Mouse (Mus musculus): ENCODE measurements around the gene Dip2c. TPM values are rescaled to one million over a fixed set of nuclear protein-coding genes. Genes with fewer than 3 reads are reported as not detected.

The Dip2c gene
- polyA plus RNA-seq, 1 experiment from 2014 or later: 4.3 TPM

- H3K4me2 ChIP-seq (replicated peaks; ENCODE audit: low read depth, low read length): no peak overlapping the region
- no peak overlapping the region for H3K9ac ChIP-seq (replicated peaks; ENCODE audit: low read length)
- H3K4me3 ChIP-seq (ENCODE audit: low read length): no peak overlapping the region
- no peak overlapping the region for H3K27ac ChIP-seq (ENCODE audit: low read length)
- WGBS: 82% methylated on average over 16 of the region's 16 CpGs
- H3K4me1 ChIP-seq (ENCODE audit: insufficient read depth, low read length): no peaks in the 10 kb centered on the region
- peaks cover 73% of the 10 kb centered on the region for H3K36me3 ChIP-seq (ENCODE audit: insufficient read depth, low read length)
- ATAC-seq (ENCODE audit: low FRiP score, low TSS enrichment): no peak
- no peaks in the 10 kb centered on the region for H3K9me3 ChIP-seq (ENCODE audit: low read length)
- no peaks in the 10 kb centered on the region for H3K27me3 ChIP-seq (ENCODE audit: insufficient read depth, low read length)
Measured at GRCm38 (mm10) chr13:9689366-9689765, 413.0 kb downstream of the Dip2c start.

- Histone ChIP-seq H3K4me2 (replicated peaks; ENCODE audit: low read depth, low read length) (no peak overlapping the region), H3K4me3 (ENCODE audit: low read length) (no peak overlapping the region), H3K9me3 (ENCODE audit: low read length) (no peaks in the 10 kb centered on the region), H3K27me3 (ENCODE audit: insufficient read depth, low read length) (no peaks in the 10 kb centered on the region), H3K9ac (replicated peaks; ENCODE audit: low read length) (no peak overlapping the region), H3K27ac (ENCODE audit: low read length) (no peak overlapping the region), H3K4me1 (ENCODE audit: insufficient read depth, low read length) (no peaks in the 10 kb centered on the region), H3K36me3 (ENCODE audit: insufficient read depth, low read length) (peaks cover 73% of the 10 kb centered on the region)
- ATAC-seq (ENCODE audit: low FRiP score, low TSS enrichment): no peak
- 86% methylated on average over 3 of the region's 3 CpGs for WGBS
Measured at GRCm38 (mm10) chr13:9692876-9693275, 416.5 kb downstream of the Dip2c start.

GRCm38 (mm10) chr13:9694651-9695050 lies 418.3 kb downstream of the Dip2c start:
- H3K36me3 ChIP-seq (ENCODE audit: insufficient read depth, low read length): peaks cover 59% of the 10 kb centered on the region
- H3K4me2 ChIP-seq (replicated peaks; ENCODE audit: low read depth, low read length): no peak overlapping the region
- H3K27me3 ChIP-seq (ENCODE audit: insufficient read depth, low read length): no peaks in the 10 kb centered on the region
- ATAC-seq (ENCODE audit: low FRiP score, low TSS enrichment): no peak
- no peaks in the 10 kb centered on the region for H3K9me3 ChIP-seq (ENCODE audit: low read length)
- H3K27ac ChIP-seq (ENCODE audit: low read length): no peak overlapping the region
- WGBS: 92% methylated on average over 6 of the region's 6 CpGs
- no peak overlapping the region for H3K4me3 ChIP-seq (ENCODE audit: low read length)
- no peak overlapping the region for H3K9ac ChIP-seq (replicated peaks; ENCODE audit: low read length)
- no peaks in the 10 kb centered on the region for H3K4me1 ChIP-seq (ENCODE audit: insufficient read depth, low read length)

GRCm38 (mm10) chr13:9695403-9695802 lies 419.1 kb downstream of the Dip2c start:
- H3K9ac ChIP-seq (replicated peaks; ENCODE audit: low read length): no peak overlapping the region
- no peak for ATAC-seq (ENCODE audit: low FRiP score, low TSS enrichment)
- no peaks in the 10 kb centered on the region for H3K27me3 ChIP-seq (ENCODE audit: insufficient read depth, low read length)
- no peak overlapping the region for H3K27ac ChIP-seq (ENCODE audit: low read length)
- H3K9me3 ChIP-seq (ENCODE audit: low read length): no peaks in the 10 kb centered on the region
- H3K4me2 ChIP-seq (replicated peaks; ENCODE audit: low read depth, low read length): no peak overlapping the region
- no peaks in the 10 kb centered on the region for H3K4me1 ChIP-seq (ENCODE audit: insufficient read depth, low read length)
- H3K36me3 ChIP-seq (ENCODE audit: insufficient read depth, low read length): peaks cover 53% of the 10 kb centered on the region
- H3K4me3 ChIP-seq (ENCODE audit: low read length): no peak overlapping the region
- WGBS: 79% methylated on average over 4 of the region's 4 CpGs

- Histone ChIP-seq H3K4me2 (replicated peaks; ENCODE audit: low read depth, low read length) (no peak overlapping the region), H3K4me1 (ENCODE audit: insufficient read depth, low read length) (no peaks in the 10 kb centered on the region), H3K4me3 (ENCODE audit: low read length) (no peak overlapping the region), H3K27ac (ENCODE audit: low read length) (no peak overlapping the region), H3K9me3 (ENCODE audit: low read length) (no peaks in the 10 kb centered on the region), H3K9ac (replicated peaks; ENCODE audit: low read length) (no peak overlapping the region), H3K36me3 (ENCODE audit: insufficient read depth, low read length) (peaks cover 48% of the 10 kb centered on the region), H3K27me3 (ENCODE audit: insufficient read depth, low read length) (no peaks in the 10 kb centered on the region)
- ATAC-seq (ENCODE audit: low FRiP score, low TSS enrichment): no peak
Measured at GRCm38 (mm10) chr13:9695809-9696208, 419.5 kb downstream of the Dip2c start.

- Histone ChIP-seq H3K36me3 (ENCODE audit: insufficient read depth, low read length) (peaks cover 38% of the 10 kb centered on the region), H3K4me1 (ENCODE audit: insufficient read depth, low read length) (no peaks in the 10 kb centered on the region), H3K9me3 (ENCODE audit: low read length) (no peaks in the 10 kb centered on the region), H3K4me3 (ENCODE audit: low read length) (no peak overlapping the region), H3K9ac (replicated peaks; ENCODE audit: low read length) (no peak overlapping the region), H3K4me2 (replicated peaks; ENCODE audit: low read depth, low read length) (no peak overlapping the region), H3K27ac (ENCODE audit: low read length) (no peak overlapping the region), H3K27me3 (ENCODE audit: insufficient read depth, low read length) (no peaks in the 10 kb centered on the region)
- 97% methylated on average over 4 of the region's 4 CpGs for whole genome bisulfite sequencing
- ATAC-seq (ENCODE audit: low FRiP score, low TSS enrichment): no peak
Measured at GRCm38 (mm10) chr13:9697340-9697739, 421.0 kb downstream of the Dip2c start.

GRCm38 (mm10) chr13:9702615-9703235 lies 426.4 kb downstream of the Dip2c start:
- H3K27ac ChIP-seq (ENCODE audit: low read length): no peak overlapping the region
- H3K4me1 ChIP-seq (ENCODE audit: insufficient read depth, low read length): no peaks in the 10 kb centered on the region
- WGBS: 75% methylated on average over 12 of the region's 12 CpGs
- H3K9me3 ChIP-seq (ENCODE audit: low read length): no peaks in the 10 kb centered on the region
- no peak for ATAC-seq (ENCODE audit: low FRiP score, low TSS enrichment)
- H3K27me3 ChIP-seq (ENCODE audit: insufficient read depth, low read length): no peaks in the 10 kb centered on the region
- no peak overlapping the region for H3K9ac ChIP-seq (replicated peaks; ENCODE audit: low read length)
- H3K36me3 ChIP-seq (ENCODE audit: insufficient read depth, low read length): peaks cover 4% of the 10 kb centered on the region; the same call in 1 of the 2 replicates
- H3K4me3 ChIP-seq (ENCODE audit: low read length): no peak overlapping the region
- no peak overlapping the region for H3K4me2 ChIP-seq (replicated peaks; ENCODE audit: low read depth, low read length)

GRCm38 (mm10) chr13:9706720-9707119 lies 430.4 kb downstream of the Dip2c start:
- no peak for ATAC-seq (ENCODE audit: low FRiP score, low TSS enrichment)
- 90% methylated on average over 8 of the region's 8 CpGs for WGBS

GRCm38 (mm10) chr13:9708433-9709240 lies 432.3 kb downstream of the Dip2c start:
- H3K9ac ChIP-seq (replicated peaks; ENCODE audit: low read length): no peak overlapping the region
- ATAC-seq (ENCODE audit: low FRiP score, low TSS enrichment): no peak
- H3K27me3 ChIP-seq (ENCODE audit: insufficient read depth, low read length): no peaks in the 10 kb centered on the region
- H3K4me1 ChIP-seq (ENCODE audit: insufficient read depth, low read length): no peaks in the 10 kb centered on the region
- 69% methylated on average over 7 of the region's 7 CpGs for WGBS
- H3K4me3 ChIP-seq (ENCODE audit: low read length): no peak overlapping the region
- peaks cover 5% of the 10 kb centered on the region; the same call in 1 of the 2 replicates for H3K36me3 ChIP-seq (ENCODE audit: insufficient read depth, low read length)
- no peaks in the 10 kb centered on the region for H3K9me3 ChIP-seq (ENCODE audit: low read length)
- no peak overlapping the region for H3K4me2 ChIP-seq (replicated peaks; ENCODE audit: low read depth, low read length)
- no peak overlapping the region for H3K27ac ChIP-seq (ENCODE audit: low read length)

More at GRCm38 (mm10) chr13:9706720-9707119, 430.4 kb downstream of the Dip2c start:
- no peak overlapping the region for H3K27ac ChIP-seq (ENCODE audit: low read length)
- no peak overlapping the region for H3K4me3 ChIP-seq (ENCODE audit: low read length)
- no peak overlapping the region for H3K9ac ChIP-seq (replicated peaks; ENCODE audit: low read length)
- no peaks in the 10 kb centered on the region for H3K27me3 ChIP-seq (ENCODE audit: insufficient read depth, low read length)
- no peaks in the 10 kb centered on the region for H3K4me1 ChIP-seq (ENCODE audit: insufficient read depth, low read length)
- peaks cover 5% of the 10 kb centered on the region; the same call in 1 of the 2 replicates for H3K36me3 ChIP-seq (ENCODE audit: insufficient read depth, low read length)
- H3K9me3 ChIP-seq (ENCODE audit: low read length): no peaks in the 10 kb centered on the region
- no peak overlapping the region for H3K4me2 ChIP-seq (replicated peaks; ENCODE audit: low read depth, low read length)

- Histone ChIP-seq H3K9ac (replicated peaks; ENCODE audit: low read length) (no peak overlapping the region), H3K27ac (ENCODE audit: low read length) (no peak overlapping the region), H3K27me3 (ENCODE audit: insufficient read depth, low read length) (no peaks in the 10 kb centered on the region), H3K4me1 (ENCODE audit: insufficient read depth, low read length) (no peaks in the 10 kb centered on the region), H3K4me3 (ENCODE audit: low read length) (no peak overlapping the region), H3K36me3 (ENCODE audit: insufficient read depth, low read length) (peaks cover 5% of the 10 kb centered on the region; the same call in 1 of the 2 replicates), H3K9me3 (ENCODE audit: low read length) (no peaks in the 10 kb centered on the region), H3K4me2 (replicated peaks; ENCODE audit: low read depth, low read length) (no peak overlapping the region)
- no peak for ATAC-seq (ENCODE audit: low FRiP score, low TSS enrichment)
- 100% methylated on average over 1 of the region's 1 CpGs for WGBS
Measured at GRCm38 (mm10) chr13:9712409-9712808, 436.1 kb downstream of the Dip2c start.
